Mouse (Mus musculus): ENCODE measurements at regions not wholly inside any gene's neighbourhood (a gene's known extent, or its start where the extent isn't known, plus 50 kb on each side); places are given as distances from the start of the nearest gene placed in this dataset.

DNA sequence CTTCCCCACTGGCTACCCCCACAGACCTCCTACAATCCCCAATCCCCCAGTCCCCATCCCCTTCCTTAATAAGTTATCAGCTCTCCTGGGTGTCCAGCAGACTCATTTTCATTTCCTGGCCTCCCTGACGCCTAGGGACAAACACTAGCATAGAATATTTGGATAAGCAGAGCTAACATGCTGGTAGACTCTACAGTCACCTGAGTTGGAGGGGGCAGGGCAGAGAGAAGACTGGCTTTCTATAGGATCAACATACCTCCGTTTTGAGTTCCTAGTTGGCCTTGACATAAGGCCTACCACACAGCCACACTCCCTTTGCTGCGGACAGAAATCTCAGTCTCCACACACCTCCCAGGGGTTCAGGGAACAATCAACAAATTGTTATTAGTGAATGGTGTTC is 205.2 kb upstream of the Rreb1 start:
- no peak for DNase-seq

DNA sequence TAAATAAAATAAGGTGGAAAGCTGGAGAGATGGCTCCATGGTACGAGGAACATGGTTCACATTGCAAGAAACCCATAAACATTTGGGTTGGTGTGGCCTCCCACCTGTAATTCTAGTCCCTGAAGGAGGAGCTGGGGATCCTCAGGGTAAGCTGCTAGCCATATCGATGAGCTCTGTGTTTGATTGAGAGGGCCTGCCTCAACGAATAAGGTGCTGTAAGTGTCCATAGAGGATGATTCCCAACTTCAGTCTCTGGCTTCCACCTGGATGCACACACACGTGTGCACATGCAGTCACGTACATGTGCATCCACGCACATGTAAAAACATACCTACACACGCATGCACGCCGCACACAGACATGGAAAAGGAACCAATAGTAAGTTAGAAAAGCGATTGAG is 199.0 kb upstream of the Rreb1 start:
- DNase-seq: no peak

DNA sequence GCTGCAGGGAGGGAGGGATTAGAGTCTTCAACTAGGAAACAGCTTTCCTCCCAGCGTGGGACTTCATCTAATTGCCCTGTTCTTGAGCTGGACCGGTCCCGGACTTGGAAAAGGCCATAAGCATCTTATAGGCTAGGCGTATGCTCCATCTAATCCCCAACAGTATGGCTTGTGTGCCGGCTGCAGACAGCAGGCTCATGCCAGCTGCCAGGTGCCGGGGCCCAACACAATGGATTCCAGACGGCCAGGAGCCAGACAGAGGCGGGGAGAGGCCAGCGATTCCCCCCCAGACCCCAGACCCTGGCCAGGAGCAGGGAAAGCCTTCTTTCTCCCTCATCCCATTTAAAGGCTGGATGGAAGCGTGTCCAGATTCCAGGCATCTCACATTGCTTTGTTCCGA is 198.4 kb upstream of the Rreb1 start:
- DNase-seq: no peak

- no peak for DNase-seq
Measured at GRCm38 (mm10) chr13:37580806-37581205, 197.4 kb upstream of the Rreb1 start.

DNA sequence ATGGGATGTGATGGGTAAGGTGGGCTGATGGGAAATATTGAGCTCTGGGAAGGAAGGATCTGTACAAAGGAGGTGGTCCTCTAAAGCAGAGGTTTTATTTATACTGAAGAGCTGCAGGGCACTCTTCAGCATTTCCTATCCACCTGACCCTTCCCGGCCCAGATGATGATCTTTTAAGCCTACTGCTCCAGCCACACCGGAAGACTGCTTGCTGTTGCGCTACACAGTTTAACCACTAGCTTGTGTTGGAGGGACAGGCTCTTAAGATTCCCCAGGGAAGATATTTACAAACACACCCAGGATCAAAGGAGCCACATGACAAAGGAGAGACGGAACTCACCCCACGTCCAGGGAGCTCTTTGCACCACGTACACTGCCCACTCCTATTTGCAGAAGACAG is 196.8 kb upstream of the Rreb1 start:
- DNase-seq: no peak

DNA sequence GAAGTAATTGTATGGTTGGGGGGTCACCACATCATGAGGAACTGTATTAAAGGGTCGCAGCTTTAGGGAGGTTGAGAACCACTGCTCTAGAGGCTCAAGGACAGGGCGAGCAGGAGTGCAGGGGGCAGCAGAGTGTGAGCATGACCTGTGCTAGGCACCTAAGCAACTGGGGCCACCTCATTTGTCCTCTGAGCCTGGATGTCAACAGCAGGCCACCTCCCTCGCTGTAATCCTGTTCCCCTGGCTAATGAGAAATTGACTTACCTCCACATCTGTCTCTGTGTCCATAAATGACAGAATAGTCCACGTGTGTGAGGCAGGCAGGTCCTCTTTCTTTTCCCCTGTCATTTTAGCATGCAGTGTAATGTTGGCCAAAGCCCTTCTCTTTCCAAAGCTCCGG is 192.7 kb upstream of the Rreb1 start:
- no peak for DNase-seq

GRCm38 (mm10) chr13:37586511-37586910 is 191.7 kb upstream of the Rreb1 start:
- no peak for DNase-seq

GRCm38 (mm10) chr13:37587911-37588310 is 190.3 kb upstream of the Rreb1 start:
- no peak for DNase-seq

DNA sequence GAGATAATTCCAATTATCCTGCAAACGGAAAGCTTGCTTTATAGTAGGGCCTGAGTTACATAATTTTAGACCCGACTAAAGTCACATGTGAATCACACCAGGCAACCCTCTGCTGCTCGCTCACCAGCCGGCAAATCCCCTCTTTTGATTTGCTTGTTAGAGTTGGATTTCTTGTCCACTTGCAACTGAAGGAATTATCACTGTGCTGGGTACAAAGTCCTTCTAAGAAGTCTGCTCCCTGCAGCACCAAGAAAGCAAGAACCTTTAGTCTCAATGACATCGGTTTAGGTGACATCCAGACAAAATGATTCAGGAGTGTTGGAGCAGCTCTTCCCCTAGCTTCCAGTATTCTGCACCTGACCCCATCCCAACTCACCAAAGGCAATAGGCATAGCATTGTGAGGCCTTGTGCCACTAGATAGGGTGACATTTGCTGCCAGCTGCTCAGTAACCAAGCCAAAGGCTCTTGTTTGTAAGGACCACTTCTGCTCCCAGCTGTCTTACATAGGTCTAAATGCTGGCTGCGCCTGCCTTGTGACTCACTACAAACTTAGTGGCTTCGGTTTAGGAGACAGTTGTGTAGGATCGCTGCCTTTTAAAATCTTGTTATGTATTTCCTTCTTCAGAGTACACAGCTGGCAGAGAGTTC is 189.5 kb upstream of the Rreb1 start:
- peak; percentile 7 to 14 for DNase-seq

DNA sequence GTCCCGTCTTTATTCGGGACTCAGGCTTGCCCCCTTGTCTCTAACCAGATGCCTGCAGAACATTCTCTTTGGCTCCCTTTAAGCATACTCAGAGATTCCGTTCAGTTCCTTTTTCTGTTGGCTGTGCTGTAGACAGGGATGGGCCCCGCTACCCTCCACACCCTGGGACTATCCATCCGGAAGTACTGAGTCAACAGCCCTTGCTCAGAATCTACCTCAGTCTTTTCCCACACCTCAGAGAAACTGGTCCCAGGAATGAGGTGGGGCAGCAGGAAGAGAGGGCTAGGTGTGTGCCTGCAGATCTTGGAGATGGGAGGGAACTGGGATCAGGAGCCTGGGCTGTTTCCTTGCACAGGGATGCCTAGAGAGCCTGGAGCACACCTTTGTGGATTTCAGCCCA is 186.1 kb upstream of the Rreb1 start:
- DNase-seq: no peak

- DNase-seq: peak; percentile 46 to 53
Measured at GRCm38 (mm10) chr13:37595196-37595595, 183.0 kb upstream of the Rreb1 start.

DNA sequence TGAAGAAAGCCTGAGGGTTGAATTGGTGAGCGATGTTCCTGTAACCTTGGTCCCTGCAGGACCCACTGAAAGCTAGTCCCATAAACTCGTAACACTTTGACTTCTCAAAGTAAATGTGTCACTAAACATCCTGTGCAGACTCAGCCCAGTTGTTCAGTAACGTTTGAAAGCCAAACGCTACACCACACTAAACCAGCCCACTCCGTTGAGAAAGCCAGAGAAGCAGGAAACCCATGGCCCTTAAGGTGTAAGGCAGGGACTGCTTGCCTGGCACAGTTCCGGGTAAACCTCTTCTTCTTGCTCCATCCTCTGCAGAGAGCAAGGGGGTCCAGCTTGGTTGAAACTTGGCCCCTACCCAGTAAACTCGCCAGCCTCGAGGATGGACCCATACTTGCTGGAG is 180.6 kb upstream of the Rreb1 start:
- peak; percentile 73 to 88 for DNase-seq

DNA sequence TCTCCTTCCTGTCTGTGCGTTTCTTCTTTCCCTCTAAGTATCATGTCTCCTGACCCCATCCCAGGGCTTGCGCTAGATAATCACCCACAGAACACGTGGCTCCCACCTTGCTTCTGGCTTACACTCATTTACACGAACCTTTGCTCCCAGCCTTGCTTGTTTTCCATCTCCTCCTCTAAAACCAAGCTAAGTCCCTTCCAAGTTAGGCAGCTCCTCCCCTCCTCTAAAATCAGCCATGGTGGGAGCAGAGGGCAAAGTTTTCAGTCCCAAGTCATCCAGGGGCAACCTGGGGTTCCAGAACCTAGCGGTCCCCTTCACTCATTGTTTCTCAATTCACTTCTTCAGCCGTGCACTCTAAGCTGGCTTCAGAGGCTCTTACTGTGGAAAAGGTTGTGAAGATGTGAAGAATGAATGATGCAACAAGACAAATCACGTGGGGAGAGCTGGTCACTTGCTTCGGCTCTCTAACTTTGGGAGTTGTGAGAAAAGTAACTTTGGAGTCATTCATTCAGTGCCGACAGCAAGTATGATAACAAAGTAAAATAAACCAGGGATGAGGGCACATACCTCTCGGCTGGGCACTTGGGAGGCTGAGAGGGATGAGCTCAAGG is 179.9 kb upstream of the Rreb1 start:
- peak; percentile 75 to 91 for DNase-seq

DNA sequence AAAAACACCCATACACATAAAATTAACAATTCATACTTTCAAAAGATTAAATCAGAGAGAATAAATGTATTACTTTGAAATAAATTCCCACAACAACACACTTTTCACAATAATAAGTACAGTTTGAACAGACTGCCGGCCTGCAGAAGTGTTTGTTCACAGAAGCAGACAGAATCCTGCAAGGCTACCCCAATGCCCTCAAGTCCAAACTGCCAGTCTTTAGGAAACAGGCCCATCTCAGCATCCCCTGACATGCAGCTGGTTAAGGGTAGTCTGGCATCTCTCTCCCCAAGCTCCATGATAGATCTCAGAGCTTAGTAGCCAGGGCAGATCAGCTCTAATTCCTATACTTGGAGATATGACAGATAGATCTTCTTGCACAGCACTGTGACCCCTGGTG is 178.5 kb upstream of the Rreb1 start:
- peak; percentile 36 for DNase-seq

DNA sequence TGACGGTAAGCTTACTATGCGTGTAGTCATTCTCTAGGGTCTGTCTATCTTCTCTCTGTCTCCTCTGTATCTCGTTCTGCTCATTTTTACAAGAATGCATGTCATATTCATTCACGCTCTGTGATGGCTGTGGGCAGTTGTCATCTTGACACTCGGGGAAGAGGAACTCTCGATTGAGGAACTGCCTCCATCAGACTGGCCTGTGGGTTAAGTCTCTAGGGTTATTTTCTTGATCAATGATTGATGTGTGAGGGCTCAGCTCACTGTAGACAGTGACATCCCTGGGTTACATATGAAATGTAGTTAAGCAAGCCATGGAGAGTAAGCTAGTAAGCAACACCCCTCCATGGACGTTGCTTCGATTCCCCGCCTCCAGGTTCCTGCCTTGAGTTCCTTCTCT is 178.0 kb upstream of the Rreb1 start:
- DNase-seq: no peak

DNA sequence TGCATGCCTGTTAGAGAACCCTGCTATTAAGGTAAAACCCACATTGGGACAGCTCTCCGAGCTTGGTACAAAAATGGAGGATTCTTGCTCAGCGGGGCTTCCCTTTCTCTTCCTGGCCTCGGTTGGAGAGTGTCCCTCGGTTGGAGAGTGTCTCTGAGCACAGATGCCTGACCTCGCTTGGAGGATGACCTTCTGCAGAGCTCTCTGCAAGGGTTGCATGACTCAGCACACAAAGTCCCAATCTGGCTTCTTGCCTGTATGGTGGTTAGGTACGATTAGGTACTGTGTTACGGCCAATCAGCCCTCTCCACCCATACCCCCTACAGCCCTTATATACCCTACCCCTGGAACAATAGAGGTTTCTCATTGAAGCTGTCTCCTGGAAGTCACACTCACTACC is 177.1 kb upstream of the Rreb1 start:
- DNase-seq: peak; percentile 46 to 55

GRCm38 (mm10) chr13:37602256-37602655 is 175.9 kb upstream of the Rreb1 start:
- peak; percentile 35 to 52 for DNase-seq

DNA sequence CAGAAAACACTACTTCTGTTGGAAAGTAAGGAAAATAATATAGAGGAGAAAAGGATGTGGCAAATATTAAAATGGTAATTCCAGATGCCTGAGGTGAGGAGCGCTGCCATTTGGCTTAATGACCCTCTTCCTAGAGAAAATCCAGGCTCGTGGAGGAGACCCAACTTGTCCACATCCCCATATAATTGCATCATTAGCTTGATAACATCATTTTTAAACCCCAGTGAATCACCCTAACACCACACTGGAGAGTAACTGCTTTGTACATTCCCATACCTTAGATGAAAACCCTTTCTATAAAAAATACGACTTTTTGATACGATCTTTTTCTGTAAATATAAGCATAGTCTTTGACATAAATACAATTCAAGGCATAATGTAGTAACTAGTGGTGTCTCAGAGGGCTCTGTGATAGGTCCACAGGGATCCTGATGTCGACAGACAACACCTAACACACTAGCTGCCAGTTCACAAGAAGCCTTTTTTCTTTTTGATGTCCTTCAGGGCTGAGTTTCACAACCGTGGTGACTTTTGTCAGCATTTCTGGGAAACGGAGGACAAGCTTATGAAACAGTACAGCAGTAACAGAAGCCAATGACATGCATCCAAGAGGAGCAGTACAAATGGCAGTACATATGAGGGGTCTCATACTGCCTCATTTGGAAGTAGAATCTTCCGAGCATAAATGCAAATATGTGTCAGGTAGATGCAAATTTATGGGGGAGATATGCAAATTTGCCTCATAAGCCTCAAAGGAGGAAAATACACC is 174.8 kb upstream of the Rreb1 start:
- no peak for DNase-seq

DNA sequence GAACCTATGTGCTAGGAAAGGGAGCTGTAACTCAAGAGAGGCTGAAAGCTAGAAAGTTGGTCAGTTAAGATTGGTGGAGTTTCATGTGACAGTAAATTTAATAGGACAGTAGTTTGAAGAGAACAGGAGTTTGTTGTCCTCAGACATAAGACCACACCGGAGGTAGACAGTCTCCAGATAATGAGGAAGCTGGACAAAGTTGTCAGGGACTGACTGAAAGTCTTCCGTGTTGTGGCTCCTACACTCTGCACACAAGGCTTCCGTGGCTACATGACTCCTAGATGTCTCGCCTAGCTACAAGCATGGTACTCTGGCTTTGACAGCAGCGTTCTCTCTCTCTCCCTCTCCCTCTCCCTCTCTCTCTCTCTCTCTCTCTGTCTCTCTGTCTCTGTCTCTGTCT is 171.9 kb upstream of the Rreb1 start:
- no peak for DNase-seq

DNA sequence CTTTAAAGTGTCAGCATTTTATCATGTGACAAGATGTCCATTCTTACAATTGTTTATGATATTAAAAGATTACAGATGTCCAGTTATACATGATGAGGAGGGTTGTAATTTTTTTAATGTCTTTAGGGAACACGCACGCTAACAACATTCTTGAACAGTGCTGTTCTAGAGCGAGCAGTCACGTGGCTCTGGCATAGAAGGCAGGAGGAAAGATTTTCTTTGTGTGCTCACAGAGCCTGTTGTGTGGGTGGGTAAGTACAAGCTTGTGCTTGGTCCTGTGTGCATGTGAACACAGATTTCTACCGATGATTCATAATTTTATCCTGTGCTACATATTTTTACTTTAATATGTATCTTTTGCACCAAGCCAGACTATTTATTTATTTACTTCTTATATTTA is 169.1 kb upstream of the Rreb1 start:
- no peak for DNase-seq

- no peak for DNase-seq
Measured at GRCm38 (mm10) chr13:37611387-37611786, 166.8 kb upstream of the Rreb1 start.

DNA sequence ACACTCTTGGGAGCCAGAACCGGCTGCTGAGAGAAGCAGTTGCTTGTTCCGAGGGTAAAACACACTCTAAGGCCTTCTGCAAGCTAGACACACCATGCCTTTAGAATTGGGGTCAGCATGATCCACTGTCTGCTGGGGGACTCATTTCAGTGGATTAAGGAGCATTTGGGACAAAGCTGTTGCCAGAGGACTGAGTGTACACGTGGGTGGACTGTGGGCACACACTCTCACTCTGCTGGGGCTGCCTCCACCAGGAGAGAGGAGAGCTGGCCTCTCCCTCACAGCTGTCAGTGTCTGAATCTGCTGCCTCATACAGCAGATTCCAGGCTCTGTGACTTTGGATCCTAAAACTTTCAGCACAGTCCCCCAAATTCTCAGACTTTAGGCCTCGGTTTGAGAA is 161.2 kb upstream of the Rreb1 start:
- no peak for DNase-seq

DNA sequence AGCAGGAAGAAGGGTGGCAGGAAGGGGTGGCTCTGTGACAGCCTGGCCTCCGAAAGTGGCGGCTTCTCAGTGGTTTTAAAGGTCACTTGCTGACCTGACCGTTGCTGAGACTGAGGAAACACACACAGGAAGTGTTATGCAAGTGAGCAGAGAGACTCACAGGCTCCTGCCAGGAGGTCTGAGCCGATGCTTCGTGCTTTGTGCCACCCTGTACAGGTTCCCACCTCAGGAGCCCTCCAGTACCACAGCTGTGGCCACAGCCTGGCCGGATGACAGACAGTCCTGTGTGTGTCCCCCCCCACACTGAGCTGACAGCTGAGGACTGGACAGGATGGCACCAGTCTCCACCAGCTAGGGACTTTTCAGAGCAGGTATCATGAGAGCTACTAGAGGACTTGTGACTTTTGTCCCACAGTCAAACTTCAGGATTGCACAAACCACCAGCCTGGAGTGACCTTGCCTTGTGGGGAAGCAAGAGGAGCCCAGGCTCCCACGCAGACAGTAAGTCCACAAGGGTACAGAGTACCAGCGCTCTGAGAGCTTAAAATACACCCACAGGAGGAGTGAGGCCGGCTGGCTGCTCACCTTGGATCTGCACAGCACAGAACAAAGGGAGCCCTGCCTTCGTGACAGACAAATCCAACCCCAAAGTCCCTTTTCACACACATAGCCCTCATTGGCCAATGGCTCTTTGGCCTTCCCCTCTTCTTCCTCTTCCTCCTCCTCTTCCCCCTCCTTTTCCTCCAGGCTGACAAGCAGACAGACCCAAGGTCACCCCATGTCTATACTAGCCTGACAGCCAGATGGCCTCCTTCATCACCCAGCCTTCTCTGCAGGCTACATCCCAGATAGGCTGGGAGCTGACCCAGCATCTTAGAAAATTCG is 158.1 kb upstream of the Rreb1 start:
- DNase-seq: peak; percentile 76 to 91

Data from kidney, postnatal 36 days (tissue).